Mouse (Mus musculus) adrenal gland, postnatal 10 days (tissue): ENCODE data around the gene Hirip3. TPM values are rescaled to one million over a fixed set of nuclear protein-coding genes. Genes with fewer than 3 reads are reported as not detected.

ENCODE experiments used
- DNase-seq: peaks from one replicate; pipeline ENCODE4 v3.0.0; 2021; ENCODE audit warnings: mixed read lengths
- long read RNA-seq, 2 experiments: library from polyadenylated mRNA; stranded (forward); transcript quantifications; one replicate each; pipeline ENCODE4 v2.0.0; 2021
- total RNA-seq, 2 experiments: library from RNA; stranded (reverse); gene quantifications; 2 replicates each; pipeline ENCODE4 v1.2.3; 2021

The Hirip3 gene
- 10 to 100 TPM; 21.2 to 28.6 TPM for total RNA-seq
- long read RNA-seq, experiment 1, transcript Hirip3-201 (7 exons, 2,766 nt), result major isoform, 13 of 23 reads
- long read RNA-seq, experiment 1, partial matches to known transcripts, result 3 of 23 reads
- long read RNA-seq, experiment 1, other reads (novel, unspliced or antisense), result 6 of 23 reads
- long read RNA-seq, experiment 2, transcript Hirip3-201 (7 exons, 2,766 nt), result major isoform, 7 of 10 reads
- long read RNA-seq, experiment 2, partial matches to known transcripts, result 1 of 10 reads
- long read RNA-seq, experiment 2, other reads (novel, unspliced or antisense), result 2 of 10 reads

DNA sequence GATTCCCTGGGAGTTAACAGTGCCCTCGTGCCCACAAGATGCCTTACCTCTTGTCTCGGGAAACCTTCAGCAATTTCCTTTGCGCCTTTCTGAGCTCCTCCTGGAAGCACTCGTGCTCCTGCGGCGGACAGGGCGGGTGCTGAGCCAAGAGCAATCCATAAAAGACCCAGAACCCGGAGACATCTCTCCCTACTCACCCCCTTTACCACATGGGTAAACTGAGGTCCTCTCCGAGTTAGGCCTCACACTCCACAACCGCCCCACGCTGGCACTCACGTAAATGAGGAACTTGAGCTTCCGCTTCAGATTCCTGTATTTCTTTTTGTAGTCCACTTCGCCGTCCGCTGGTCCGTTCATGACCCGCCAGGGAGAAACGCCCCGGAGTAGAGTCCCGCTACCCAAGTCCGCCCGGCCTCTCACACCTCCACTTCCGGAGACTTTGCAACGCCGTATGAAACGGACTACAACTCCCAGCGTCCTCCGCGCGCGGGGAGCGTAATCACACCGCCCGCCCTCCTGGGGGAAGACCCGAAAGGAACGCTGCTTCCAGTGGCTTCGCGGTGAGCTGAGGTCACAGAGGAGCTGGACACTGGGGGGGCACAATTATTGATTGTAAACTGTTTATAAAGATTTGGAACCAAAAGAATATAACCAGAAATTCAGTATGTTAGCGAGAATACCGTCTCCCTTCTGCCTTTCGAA, at the start of gene Hirip3:
Gene Hirip3 (plus strand): TSS at position 544 of the 702 bp plus-strand sequence.
- peak; percentile 97 for DNase-seq

DNA sequence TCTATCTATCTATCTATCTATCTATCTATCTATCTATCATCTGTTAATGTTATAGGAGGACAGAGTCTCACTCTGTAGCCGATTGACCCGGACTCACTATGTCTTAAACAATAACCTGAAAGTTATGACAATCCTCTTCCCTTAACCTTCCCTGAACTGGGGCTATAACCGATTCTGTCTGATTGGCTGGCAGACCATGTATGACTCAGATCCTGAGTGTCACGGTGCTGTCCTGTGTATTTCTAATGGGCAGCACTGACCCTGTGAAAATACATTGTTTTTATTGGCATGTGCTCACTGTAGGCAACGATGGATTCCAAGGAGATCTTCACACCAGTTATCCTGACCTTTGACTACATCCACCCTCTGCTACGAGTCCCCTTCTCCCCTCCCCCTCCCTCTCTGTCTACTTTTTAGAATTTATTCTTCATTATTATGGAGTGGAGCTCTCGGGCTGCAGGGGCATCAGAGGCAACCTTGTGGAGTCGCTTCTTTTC, 46.0 kb upstream of the Hirip3 start:
- no peak for DNase-seq

- peak; percentile 58 for DNase-seq
These were observed 45.3 kb upstream of the Hirip3 start for GRCm38 (mm10) chr7:126816494-126816893.

DNA sequence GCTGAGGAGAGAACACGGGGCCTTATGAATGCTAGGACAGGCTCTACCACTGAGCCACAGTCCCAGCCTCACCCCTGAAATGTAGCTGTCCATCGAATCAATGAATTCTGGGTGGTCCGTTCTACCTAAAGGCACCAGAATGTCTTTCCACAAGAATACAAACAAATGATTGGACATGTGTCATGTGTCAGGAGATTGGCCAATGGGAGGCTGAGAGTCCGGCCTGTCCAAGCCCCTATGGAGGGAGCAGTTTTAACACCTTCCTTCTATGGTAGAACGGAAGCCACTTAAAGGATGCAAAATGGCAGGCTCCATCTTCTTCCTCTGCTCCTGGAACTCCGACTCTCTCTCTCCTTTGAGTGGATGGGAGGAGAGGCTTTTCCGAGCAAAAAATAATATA, 44.2 kb upstream of the Hirip3 start:
- no peak for DNase-seq

GRCm38 (mm10) chr7:126818818-126819217, 43.0 kb upstream of the Hirip3 start:
- DNase-seq, result no peak

GRCm38 (mm10) chr7:126821835-126822511, 39.8 kb upstream of the Hirip3 start:
- peak; percentile 92 for DNase-seq

GRCm38 (mm10) chr7:126822741-126823140, 39.0 kb upstream of the Hirip3 start:
- DNase-seq, result peak; percentile 67

DNA sequence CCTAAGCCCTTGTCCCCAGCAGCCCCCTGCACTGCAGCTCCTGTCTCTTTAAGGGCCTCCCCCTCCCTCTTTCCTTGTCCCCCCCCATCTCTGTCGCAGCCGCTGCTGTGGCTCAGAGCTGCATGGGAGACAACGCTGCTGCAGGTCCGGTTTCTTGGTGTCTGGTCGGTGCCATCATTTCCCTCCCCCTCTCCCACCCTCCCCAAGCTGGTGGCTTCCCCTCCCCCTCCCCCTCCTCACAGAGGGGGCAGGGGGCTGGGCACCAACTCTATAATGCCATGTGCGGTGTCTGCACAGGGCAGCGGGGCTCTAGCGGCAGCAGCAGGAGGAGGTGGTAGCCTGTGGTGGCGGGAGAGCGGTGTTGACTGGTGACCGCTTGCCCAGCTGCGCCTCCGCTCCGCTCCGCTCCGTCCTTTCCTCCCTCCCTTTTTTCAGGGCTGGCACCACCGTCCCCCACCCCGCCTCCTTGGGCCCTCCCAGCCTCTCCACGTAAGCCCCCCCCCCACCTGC, 38.5 kb upstream of the Hirip3 start:
- no peak for DNase-seq

DNA sequence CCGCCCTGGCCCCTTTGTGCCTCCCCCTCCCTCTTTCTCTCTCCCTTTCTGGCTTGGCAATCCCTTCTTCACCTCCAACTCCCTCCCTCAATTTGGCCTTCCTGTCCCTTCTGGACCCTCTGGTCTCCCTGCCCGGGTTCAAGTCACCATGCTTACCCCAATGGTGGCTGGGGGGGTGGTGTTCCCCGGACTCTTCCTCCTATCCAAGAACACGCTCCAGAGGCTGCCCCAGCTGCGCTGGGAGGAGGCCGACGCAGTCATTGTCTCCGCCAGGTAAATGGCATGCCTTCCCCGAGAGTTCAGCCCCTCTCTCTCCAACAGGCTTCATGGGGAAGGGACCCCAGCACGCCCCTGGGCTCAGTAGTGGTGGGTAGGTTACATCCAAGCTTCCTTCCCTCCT, 37.8 kb upstream of the Hirip3 start:
- DNase-seq, result no peak

GRCm38 (mm10) chr7:126825403-126825802, 36.4 kb upstream of the Hirip3 start:
- peak; percentile 67 for DNase-seq

DNA sequence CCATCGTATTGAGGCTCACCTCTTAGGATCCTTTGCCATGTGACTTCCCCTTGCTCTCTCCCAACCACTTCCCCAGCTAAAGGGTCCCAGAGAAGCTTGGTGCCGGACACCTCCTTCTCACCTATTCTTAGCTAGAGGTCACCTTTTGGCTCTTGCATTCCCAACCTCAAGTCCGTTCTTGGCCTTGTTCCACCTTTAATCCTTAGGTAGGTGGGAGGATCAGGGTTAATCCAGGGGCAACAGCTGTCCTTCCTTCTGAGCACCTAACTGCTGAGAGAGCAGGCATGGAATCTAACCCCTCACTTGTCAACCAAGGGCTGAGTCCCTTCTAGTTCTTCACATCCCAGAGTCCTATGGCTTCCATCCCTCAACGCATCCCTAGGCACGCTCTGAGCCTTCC, 35.8 kb upstream of the Hirip3 start:
- DNase-seq, result no peak

GRCm38 (mm10) chr7:126831539-126831938, 30.2 kb upstream of the Hirip3 start, which contains the start of gene 4930451I11Rik:
TSS of gene 4930451I11Rik (minus strand) at chr7:126831639.
- no peak for DNase-seq

DNA sequence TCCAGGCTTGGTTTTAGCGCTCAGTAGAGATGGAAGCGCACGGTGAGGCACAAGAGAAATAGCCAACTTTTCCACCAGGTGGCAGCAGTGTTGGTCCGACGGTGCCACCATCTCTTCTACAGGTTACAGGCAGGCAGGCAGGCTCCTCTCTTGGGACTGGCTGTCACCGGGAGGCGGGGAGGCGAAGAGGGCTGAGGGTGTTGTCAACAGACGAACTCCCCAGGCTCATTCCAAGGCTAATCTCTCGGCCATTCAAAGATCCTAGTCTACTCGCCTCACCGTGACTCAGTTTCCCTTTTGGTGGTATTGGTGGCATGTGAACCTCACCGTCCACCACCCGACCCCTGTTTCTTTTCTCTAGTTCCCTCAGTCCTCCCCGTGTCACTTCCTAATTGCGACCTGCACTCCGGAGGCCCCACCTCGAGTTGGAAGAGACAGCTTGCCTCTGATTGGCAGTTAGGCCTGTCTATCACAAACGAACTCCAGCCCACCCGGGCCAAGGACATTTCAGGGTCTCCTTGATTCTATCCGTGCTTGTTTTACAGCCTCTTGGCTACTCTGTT, 29.7 kb upstream of the Hirip3 start:
- DNase-seq, result peak; percentile 89

GRCm38 (mm10) chr7:126833294-126833693, 28.5 kb upstream of the Hirip3 start:
- no peak for DNase-seq

- no peak for DNase-seq
These were observed 18.5 kb upstream of the Hirip3 start for GRCm38 (mm10) chr7:126843276-126843675.

- DNase-seq, result no peak
These were observed 16.3 kb upstream of the Hirip3 start for GRCm38 (mm10) chr7:126845516-126845915.

DNA sequence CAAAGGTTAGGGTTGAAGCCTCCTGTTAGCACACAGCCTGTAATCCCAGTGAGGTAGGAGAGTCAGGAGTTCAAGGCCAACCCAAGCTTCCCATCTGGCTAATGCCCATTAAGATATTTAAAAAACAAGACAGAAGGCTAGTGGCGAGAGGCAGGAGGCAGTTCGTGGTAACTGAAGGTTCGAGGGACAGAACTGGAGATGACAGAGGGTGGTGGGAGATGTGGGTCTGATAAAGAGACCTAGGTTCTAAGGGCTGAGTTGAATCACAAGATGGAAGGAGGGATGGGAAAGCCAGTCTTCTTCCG, 14.7 kb upstream of the Hirip3 start, which contains the start of gene Doc2a:
Gene Doc2a (plus strand): TSS at position 301 of the 305 bp plus-strand sequence.
- DNase-seq, result no peak

DNA sequence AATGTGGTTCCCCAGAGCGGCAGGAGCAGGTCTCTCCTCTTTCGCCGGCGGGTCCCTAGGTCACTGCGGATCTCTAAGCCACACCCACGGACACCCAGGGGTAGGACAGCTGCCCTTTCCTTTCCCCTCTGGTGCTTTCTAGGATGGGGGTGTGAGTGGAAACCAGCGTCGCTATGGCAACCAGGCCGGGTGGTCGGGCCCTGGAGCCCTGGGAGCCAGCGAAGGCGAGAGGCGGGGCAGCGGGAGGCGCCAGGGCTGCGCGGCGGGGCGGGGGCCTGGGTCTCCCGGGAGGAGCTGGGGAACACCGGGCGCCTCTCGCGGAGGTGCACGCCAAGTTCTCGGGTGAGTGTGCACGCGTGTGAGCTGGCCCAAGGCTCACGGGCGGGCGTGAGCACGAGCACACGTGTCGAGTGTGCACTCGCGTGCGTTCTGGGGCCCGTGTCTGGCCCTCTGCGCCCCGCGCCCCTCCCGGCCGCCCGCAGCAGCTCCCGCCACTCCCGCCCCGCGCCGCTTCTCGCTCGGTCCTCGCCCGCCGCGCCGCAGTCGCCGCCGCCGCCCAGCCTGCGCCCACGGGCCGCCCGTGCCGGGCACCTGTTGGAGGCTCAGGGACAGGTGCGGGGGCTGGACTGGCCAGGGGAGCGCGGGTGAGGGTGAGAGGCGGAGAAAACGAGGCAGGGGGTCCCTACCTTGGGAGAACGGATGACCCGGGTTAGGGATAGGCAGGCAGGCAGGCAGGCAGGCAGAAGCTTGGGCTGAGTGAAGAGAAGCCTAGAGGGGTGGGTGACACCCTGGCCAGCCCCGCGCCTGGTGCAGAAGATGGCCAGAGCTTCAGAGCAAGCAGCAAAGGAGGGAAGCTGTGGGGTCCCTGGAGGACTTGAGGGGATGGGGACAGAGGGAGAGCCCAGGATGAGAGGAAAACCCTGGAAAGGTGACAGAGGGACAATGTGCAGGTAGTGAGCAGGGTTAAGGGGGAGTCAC, 14.1 kb upstream of the Hirip3 start:
- DNase-seq, result peak; percentile 43

DNA sequence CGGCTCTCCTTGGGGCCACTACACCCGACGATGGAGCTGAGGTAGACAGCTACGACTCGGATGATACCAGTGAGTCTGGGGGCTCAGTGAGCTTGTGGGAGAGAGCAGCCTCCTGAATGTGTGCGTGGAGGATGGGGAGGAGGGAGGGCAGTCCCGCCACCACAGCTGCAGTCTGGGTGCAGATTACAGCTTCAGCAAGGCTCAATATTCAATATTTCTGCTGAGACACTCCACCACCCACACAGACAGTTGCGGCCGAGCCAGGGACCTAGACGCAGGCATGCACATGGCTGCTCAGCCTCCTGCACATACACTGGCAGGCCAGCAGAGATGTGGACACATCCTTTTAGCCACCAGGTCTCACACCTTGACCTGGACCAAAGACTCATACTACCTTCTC, 13.0 kb upstream of the Hirip3 start:
- no peak for DNase-seq

GRCm38 (mm10) chr7:126850161-126850560, 11.6 kb upstream of the Hirip3 start:
- no peak for DNase-seq

- no peak for DNase-seq
These were observed 10.6 kb upstream of the Hirip3 start for GRCm38 (mm10) chr7:126851192-126851591.
